8 mouse cellular contexts compared by ENCODE assay signal in genomic region chr11:60114296-60115023, GRCm38 (mm10). TPM values are rescaled to one million over a fixed set of nuclear protein-coding genes. Genes with fewer than 3 reads are reported as not detected.
DNase-seq lines count a peak whose midpoint lies in the region; ATAC-seq and TF ChIP-seq lines count a peak whose summit lies in the region.

No protein-coding gene starts in this region.

- H3K4me3 ChIP-seq in bone marrow, adult 2 months (replicated peaks; ENCODE audit: control insufficient read depth, low read depth, low read length) = peak overlapping the region; percentile 58
- H3K4me3 ChIP-seq in forebrain, embryonic 13.5 days = peak overlapping the region; percentile 53
- peak overlapping the region; percentile 55 for H3K4me3 ChIP-seq in hindbrain, embryonic 15.5 days
- peak overlapping the region; percentile 49 for H3K4me3 ChIP-seq in midbrain, embryonic 15.5 days

- ATAC-seq in forebrain, embryonic 13.5 days = peak; percentile 30
- ATAC-seq in hindbrain, embryonic 15.5 days (ENCODE audit: low FRiP score, low read depth) = peak; percentile 58
- peak; percentile 55 for ATAC-seq in midbrain, embryonic 15.5 days (replicated peaks)

- DNase-seq in adrenal gland, adult (ENCODE audit: inconsistent age in 2 of 2, low spot score in 1 of 2) = peak; percentile 54 to 83
- DNase-seq in adrenal gland, postnatal 25 days = no peak
- DNase-seq in liver = peak; percentile 63
- peak; percentile 36 to 49 for DNase-seq in spleen, postnatal 36 days (ENCODE audit: low spot score in 2 of 2)

- H3K9me3 ChIP-seq in forebrain, embryonic 13.5 days (replicated peaks) = no peaks in the 10 kb centered on the region
- no peaks in the 10 kb centered on the region for H3K9me3 ChIP-seq in hindbrain, embryonic 15.5 days
- no peaks in the 10 kb centered on the region for H3K9me3 ChIP-seq in midbrain, embryonic 15.5 days

- H3K27me3 ChIP-seq in forebrain, embryonic 13.5 days = no peaks in the 10 kb centered on the region
- no peaks in the 10 kb centered on the region for H3K27me3 ChIP-seq in hindbrain, embryonic 15.5 days
- H3K27me3 ChIP-seq in midbrain, embryonic 15.5 days (replicated peaks) = no peaks in the 10 kb centered on the region

- peak overlapping the region; percentile 62 for H3K27ac ChIP-seq in bone marrow, adult 2 months (ENCODE audit: control insufficient read depth, insufficient read depth, low read depth, low read length, poor library complexity)
- H3K27ac ChIP-seq in forebrain, embryonic 13.5 days = peak overlapping the region; percentile 94
- H3K27ac ChIP-seq in hindbrain, embryonic 15.5 days (replicated peaks) = peak overlapping the region; percentile 92
- peak overlapping the region; percentile 89 for H3K27ac ChIP-seq in midbrain, embryonic 15.5 days

- no peak for TF ChIP-seq CTCF in bone marrow, adult 2 months (IDR thresholded peaks at IDR 0.05; ENCODE audit: control insufficient read depth, insufficient read depth, low read length)

- peak overlapping the region; percentile 81 for H3K4me2 ChIP-seq in forebrain, embryonic 13.5 days
- H3K4me2 ChIP-seq in hindbrain, embryonic 15.5 days = peak overlapping the region; percentile 93
- H3K4me2 ChIP-seq in midbrain, embryonic 15.5 days = peak overlapping the region; percentile 81

- H3K4me1 ChIP-seq in bone marrow, adult 2 months (ENCODE audit: control insufficient read depth, insufficient read depth, low read length) = peaks cover 9% of the 10 kb centered on the region
- peaks cover 55% of the 10 kb centered on the region for H3K4me1 ChIP-seq in forebrain, embryonic 13.5 days
- peaks cover 65% of the 10 kb centered on the region for H3K4me1 ChIP-seq in hindbrain, embryonic 15.5 days (replicated peaks)
- peaks cover 50% of the 10 kb centered on the region for H3K4me1 ChIP-seq in midbrain, embryonic 15.5 days

- no peaks in the 10 kb centered on the region for H3K36me3 ChIP-seq in forebrain, embryonic 13.5 days (ENCODE audit: poor library complexity, severe bottlenecking)
- H3K36me3 ChIP-seq in hindbrain, embryonic 15.5 days = no peaks in the 10 kb centered on the region
- H3K36me3 ChIP-seq in midbrain, embryonic 15.5 days (replicated peaks) = no peaks in the 10 kb centered on the region

- 2% methylated on average over 21 of the region's 21 CpGs for WGBS in bone marrow, adult 2 months
- 1% methylated on average over 21 of the region's 21 CpGs for WGBS in forebrain, embryonic 13.5 days
- WGBS in hindbrain, embryonic 15.5 days = 2% methylated on average over 20 of the region's 21 CpGs
- WGBS in midbrain, embryonic 15.5 days = under 1% methylated on average over 21 of the region's 21 CpGs

- 0 out of 2 replicates have a peak, but pooled peaks have one; percentile 15 for TF ChIP-seq POLR2A in bone marrow, adult 2 months (IDR thresholded peaks at IDR 0.05; ENCODE audit: borderline replicate concordance, control insufficient read depth, low read depth, low read length)

- H3K9ac ChIP-seq in forebrain, embryonic 13.5 days = peak overlapping the region; percentile 71
- H3K9ac ChIP-seq in hindbrain, embryonic 15.5 days = peak overlapping the region; percentile 66
- H3K9ac ChIP-seq in midbrain, embryonic 15.5 days = peak overlapping the region; percentile 59

RNA-seq across cellular contexts. Expression of gene Rai1, which starts 9.6 kb away (rescaled TPM):
- total RNA-seq in adrenal gland, postnatal 25 days (2021) = 54.2 and 57.8 TPM in 2 replicates
- polyA plus RNA-seq in bone marrow, adult 2 months (2011; ENCODE audit: insufficient read depth, insufficient read length, low replicate concordance, missing spikeins) = 21.7 and 26.8 TPM in 2 replicates
- 26.9 and 31.5 TPM in 2 replicates for polyA plus RNA-seq in forebrain, embryonic 13.5 days (2015; fragmentation: Nextera tagmentation; extraction: Ambion mirVana)
- 32.5 and 33.2 TPM in 2 replicates for polyA plus RNA-seq in hindbrain, embryonic 15.5 days (2015; fragmentation: Nextera tagmentation; extraction: Ambion mirVana)
- 34.2 and 34.7 TPM in 2 replicates for polyA plus RNA-seq in midbrain, embryonic 15.5 days (2015; fragmentation: Nextera tagmentation; extraction: Ambion mirVana)
